Mouse (Mus musculus): Measurements from ENCODE around the gene Ccdc88c. TPM values are rescaled to one million over a fixed set of nuclear protein-coding genes. Genes with fewer than 3 reads are reported as not detected.

The Ccdc88c gene
- polyA plus RNA-seq, 1 experiment from 2014 or later: 4.8 TPM

GRCm38 (mm10) chr12:100998564-100998962, 30.3 kb downstream of the Ccdc88c start:
- H3K27ac ChIP-seq (replicated peaks; ENCODE audit: low read depth, low read length): no peak overlapping the region
- ATAC-seq (replicated peaks; ENCODE audit: insufficient number of reproducible peaks, low FRiP score, low TSS enrichment, low read depth): no peak
- no peak overlapping the region for H3K4me3 ChIP-seq (ENCODE audit: low read depth, low read length)
- H3K9me3 ChIP-seq (replicated peaks; ENCODE audit: control insufficient read depth, low read length): no peaks in the 10 kb centered on the region
- 42% methylated on average over 8 of the region's 8 CpGs for WGBS
- no peak for DNase-seq (ENCODE audit: low spot score)
- H3K9ac ChIP-seq (replicated peaks; ENCODE audit: low read length): no peak overlapping the region
- no peak overlapping the region for H3K4me2 ChIP-seq (ENCODE audit: low read depth, low read length)
- H3K36me3 ChIP-seq (replicated peaks; ENCODE audit: control insufficient read depth, insufficient read depth, low read depth, low read length): no peaks in the 10 kb centered on the region
- peaks cover 17% of the 10 kb centered on the region for H3K4me1 ChIP-seq (ENCODE audit: control insufficient read depth, insufficient read depth, low read length)
- no peaks in the 10 kb centered on the region for H3K27me3 ChIP-seq (ENCODE audit: control insufficient read depth, insufficient read depth, low read length)

DNA sequence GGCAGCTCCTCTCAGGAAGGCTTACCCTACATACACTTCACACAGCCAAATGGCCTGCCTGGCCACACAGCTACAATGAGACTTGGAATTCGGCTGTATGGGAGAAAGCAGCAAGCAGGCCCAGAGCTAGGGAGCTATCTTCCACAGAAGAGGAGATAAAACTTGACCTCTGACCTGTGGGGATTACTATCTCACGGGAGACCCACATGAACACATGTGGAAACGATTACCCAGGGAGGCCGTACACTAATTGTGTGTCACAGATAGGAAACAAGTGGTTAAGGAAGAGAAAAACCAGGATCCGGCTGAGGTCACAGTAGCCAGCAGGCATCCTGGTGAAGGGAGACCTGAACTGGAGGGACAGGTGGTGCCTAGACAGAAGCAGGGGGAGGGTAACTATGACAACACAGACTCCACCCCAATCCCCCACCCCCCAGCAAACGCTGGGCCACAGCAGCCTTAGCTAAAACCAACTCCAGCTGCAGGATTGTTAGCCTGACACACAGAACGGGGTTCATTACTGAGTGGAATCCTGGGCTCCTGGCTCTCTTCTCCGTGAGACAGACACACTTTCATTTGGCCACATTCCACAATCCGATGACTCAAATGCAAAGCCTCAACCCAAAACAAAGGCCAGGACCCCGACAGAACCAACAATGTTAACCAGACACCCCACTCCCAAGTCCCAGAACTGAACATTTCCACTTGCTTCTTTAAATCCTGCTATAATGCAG, 30.9 kb downstream of the Ccdc88c start:
- Histone ChIP-seq H3K27me3 (ENCODE audit: control insufficient read depth, insufficient read depth, low read length) (no peaks in the 10 kb centered on the region), H3K9me3 (replicated peaks; ENCODE audit: control insufficient read depth, low read length) (no peaks in the 10 kb centered on the region), H3K4me2 (ENCODE audit: low read depth, low read length) (no peak overlapping the region), H3K27ac (replicated peaks; ENCODE audit: low read depth, low read length) (no peak overlapping the region), H3K4me1 (ENCODE audit: control insufficient read depth, insufficient read depth, low read length) (peaks cover 17% of the 10 kb centered on the region), H3K9ac (replicated peaks; ENCODE audit: low read length) (no peak overlapping the region), H3K4me3 (ENCODE audit: low read depth, low read length) (no peak overlapping the region), H3K36me3 (replicated peaks; ENCODE audit: control insufficient read depth, insufficient read depth, low read depth, low read length) (no peaks in the 10 kb centered on the region)
- DNase-seq (ENCODE audit: low spot score) (peak; percentile 81), ATAC-seq (replicated peaks; ENCODE audit: insufficient number of reproducible peaks, low FRiP score, low TSS enrichment, low read depth) (peak; percentile 55)
- 7% methylated on average over 10 of the region's 10 CpGs for WGBS

- H3K9ac ChIP-seq (replicated peaks; ENCODE audit: low read length): no peak overlapping the region
- H3K27ac ChIP-seq (replicated peaks; ENCODE audit: low read depth, low read length): no peak overlapping the region
- H3K4me1 ChIP-seq (ENCODE audit: control insufficient read depth, insufficient read depth, low read length): peaks cover 17% of the 10 kb centered on the region
- no peak overlapping the region for H3K4me2 ChIP-seq (ENCODE audit: low read depth, low read length)
- H3K27me3 ChIP-seq (ENCODE audit: control insufficient read depth, insufficient read depth, low read length): no peaks in the 10 kb centered on the region
- H3K36me3 ChIP-seq (replicated peaks; ENCODE audit: control insufficient read depth, insufficient read depth, low read depth, low read length): no peaks in the 10 kb centered on the region
- no peaks in the 10 kb centered on the region for H3K9me3 ChIP-seq (replicated peaks; ENCODE audit: control insufficient read depth, low read length)
- DNase-seq (ENCODE audit: low spot score) (no peak), ATAC-seq (replicated peaks; ENCODE audit: insufficient number of reproducible peaks, low FRiP score, low TSS enrichment, low read depth) (no peak)
- WGBS: 7% methylated on average over 5 of the region's 5 CpGs
- no peak overlapping the region for H3K4me3 ChIP-seq (ENCODE audit: low read depth, low read length)
Measured at GRCm38 (mm10) chr12:100996378-100996898, 32.4 kb downstream of the Ccdc88c start.

DNA sequence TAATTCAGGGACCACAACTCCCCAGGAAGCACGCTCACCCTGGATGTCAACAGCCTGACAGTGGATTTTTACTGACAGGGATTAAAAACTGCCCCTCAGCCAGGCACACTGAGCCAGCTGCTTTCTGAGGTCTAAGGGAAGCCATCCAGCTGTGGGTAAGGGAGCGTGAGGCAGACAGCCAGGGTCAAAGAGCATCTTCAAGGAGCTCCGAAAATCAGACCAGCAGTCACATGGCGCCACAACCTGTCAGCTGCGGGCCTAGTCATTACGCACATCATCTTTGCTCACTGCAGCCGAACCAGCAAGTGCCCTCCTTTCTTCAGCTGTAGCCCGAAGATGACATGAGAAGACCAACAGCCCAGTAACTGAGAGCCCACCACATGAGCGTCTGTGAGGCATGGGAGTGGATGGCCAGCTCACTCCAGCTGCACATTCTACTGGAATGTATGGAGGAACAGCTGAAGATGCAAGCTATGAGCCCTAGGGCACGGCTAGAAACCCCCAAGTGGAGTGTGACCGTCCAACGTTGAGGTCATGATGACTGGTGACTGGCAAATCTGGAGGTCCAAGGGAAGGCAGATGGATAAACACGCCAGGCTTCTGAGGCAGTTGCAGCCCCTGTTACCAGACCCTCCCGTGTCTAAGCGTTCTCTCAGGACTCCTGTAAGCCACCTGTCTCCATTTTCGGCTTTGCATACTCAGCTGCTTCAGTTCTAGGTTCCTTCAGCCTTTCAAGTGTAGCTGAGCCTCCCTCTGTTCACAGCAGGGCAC, 33.1 kb downstream of the Ccdc88c start:
- ATAC-seq (replicated peaks; ENCODE audit: insufficient number of reproducible peaks, low FRiP score, low TSS enrichment, low read depth): no peak
- H3K9me3 ChIP-seq (replicated peaks; ENCODE audit: control insufficient read depth, low read length): no peaks in the 10 kb centered on the region
- no peaks in the 10 kb centered on the region for H3K27me3 ChIP-seq (ENCODE audit: control insufficient read depth, insufficient read depth, low read length)
- no peak overlapping the region for H3K27ac ChIP-seq (replicated peaks; ENCODE audit: low read depth, low read length)
- H3K36me3 ChIP-seq (replicated peaks; ENCODE audit: control insufficient read depth, insufficient read depth, low read depth, low read length): no peaks in the 10 kb centered on the region
- no peak overlapping the region for H3K4me2 ChIP-seq (ENCODE audit: low read depth, low read length)
- H3K4me1 ChIP-seq (ENCODE audit: control insufficient read depth, insufficient read depth, low read length): peaks cover 17% of the 10 kb centered on the region
- WGBS: 23% methylated on average over 16 of the region's 16 CpGs
- no peak overlapping the region for H3K9ac ChIP-seq (replicated peaks; ENCODE audit: low read length)
- H3K4me3 ChIP-seq (ENCODE audit: low read depth, low read length): no peak overlapping the region
- peak; percentile 38 for DNase-seq (ENCODE audit: low spot score)

DNA sequence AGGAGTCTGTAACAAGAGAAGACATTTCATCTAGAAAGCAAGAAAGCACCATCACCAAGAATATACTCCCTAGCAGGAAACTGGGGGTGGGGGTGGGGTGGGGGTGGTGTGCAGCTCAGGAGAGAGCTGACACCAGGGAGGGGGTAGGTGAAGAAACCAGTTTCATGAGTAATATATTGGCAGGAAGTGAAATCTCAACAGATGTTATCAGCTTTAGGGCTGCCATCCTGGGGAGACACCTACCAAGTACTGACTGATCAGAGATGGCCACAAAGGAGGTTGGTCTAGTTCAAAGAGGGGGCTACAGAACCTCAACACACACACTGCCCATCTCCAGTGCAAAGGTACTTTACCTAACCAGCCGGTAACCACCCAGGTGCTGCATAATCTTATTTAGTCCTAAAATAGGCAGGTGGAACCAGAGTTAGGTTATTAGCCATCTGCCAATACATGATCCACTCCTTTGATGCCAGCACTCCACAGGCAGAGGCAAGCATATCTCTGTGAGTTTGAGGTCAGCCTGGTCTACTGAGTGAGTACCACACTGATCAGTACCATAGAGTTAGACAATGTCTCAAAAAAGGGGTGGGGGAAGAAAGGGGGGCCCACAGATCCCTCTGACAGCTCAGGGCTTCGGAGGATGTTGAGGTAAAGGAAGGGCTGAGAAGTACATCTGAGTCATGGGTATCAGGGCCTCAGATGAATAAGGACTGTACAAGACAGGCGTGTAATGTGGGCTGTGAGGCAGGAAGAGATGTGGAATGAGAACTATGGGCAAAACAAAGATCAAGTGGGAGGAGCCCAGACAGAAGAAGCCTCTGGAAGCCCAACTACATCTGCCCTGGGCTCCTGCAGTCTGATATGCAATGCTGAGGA, 34.5 kb downstream of the Ccdc88c start:
- no peak overlapping the region for H3K27ac ChIP-seq (replicated peaks; ENCODE audit: low read depth, low read length)
- ATAC-seq (replicated peaks; ENCODE audit: insufficient number of reproducible peaks, low FRiP score, low TSS enrichment, low read depth) (no peak), DNase-seq (ENCODE audit: low spot score) (no peak)
- no peak overlapping the region for H3K4me3 ChIP-seq (ENCODE audit: low read depth, low read length)
- H3K9ac ChIP-seq (replicated peaks; ENCODE audit: low read length): no peak overlapping the region
- H3K4me2 ChIP-seq (ENCODE audit: low read depth, low read length): no peak overlapping the region
- H3K4me1 ChIP-seq (ENCODE audit: control insufficient read depth, insufficient read depth, low read length): peaks cover 21% of the 10 kb centered on the region
- H3K9me3 ChIP-seq (replicated peaks; ENCODE audit: control insufficient read depth, low read length): no peaks in the 10 kb centered on the region
- H3K27me3 ChIP-seq (ENCODE audit: control insufficient read depth, insufficient read depth, low read length): peaks cover 5% of the 10 kb centered on the region; the same call in 1 of the 2 replicates
- no peaks in the 10 kb centered on the region for H3K36me3 ChIP-seq (replicated peaks; ENCODE audit: control insufficient read depth, insufficient read depth, low read depth, low read length)
- WGBS: 82% methylated on average over 3 of the region's 3 CpGs

- Histone ChIP-seq H3K9ac (replicated peaks; ENCODE audit: low read length) (no peak overlapping the region), H3K4me3 (ENCODE audit: low read depth, low read length) (no peak overlapping the region), H3K9me3 (replicated peaks; ENCODE audit: control insufficient read depth, low read length) (no peaks in the 10 kb centered on the region), H3K4me2 (ENCODE audit: low read depth, low read length) (no peak overlapping the region), H3K27ac (replicated peaks; ENCODE audit: low read depth, low read length) (no peak overlapping the region), H3K4me1 (ENCODE audit: control insufficient read depth, insufficient read depth, low read length) (peaks cover 11% of the 10 kb centered on the region), H3K27me3 (ENCODE audit: control insufficient read depth, insufficient read depth, low read length) (peaks cover 9% of the 10 kb centered on the region; the same call in 1 of the 2 replicates), H3K36me3 (replicated peaks; ENCODE audit: control insufficient read depth, insufficient read depth, low read depth, low read length) (no peaks in the 10 kb centered on the region)
- DNase-seq (ENCODE audit: low spot score) (no peak), ATAC-seq (replicated peaks; ENCODE audit: insufficient number of reproducible peaks, low FRiP score, low TSS enrichment, low read depth) (no peak)
- 75% methylated on average over 3 of the region's 3 CpGs for WGBS
Measured at GRCm38 (mm10) chr12:100993146-100993545, 35.7 kb downstream of the Ccdc88c start.

GRCm38 (mm10) chr12:100992505-100992904, 36.4 kb downstream of the Ccdc88c start:
- DNase-seq (ENCODE audit: low spot score) (no peak), ATAC-seq (replicated peaks; ENCODE audit: insufficient number of reproducible peaks, low FRiP score, low TSS enrichment, low read depth) (no peak)
- no peaks in the 10 kb centered on the region for H3K9me3 ChIP-seq (replicated peaks; ENCODE audit: control insufficient read depth, low read length)
- H3K27ac ChIP-seq (replicated peaks; ENCODE audit: low read depth, low read length): no peak overlapping the region
- WGBS: 84% methylated on average over 7 of the region's 7 CpGs
- peaks cover 9% of the 10 kb centered on the region; the same call in 1 of the 2 replicates for H3K27me3 ChIP-seq (ENCODE audit: control insufficient read depth, insufficient read depth, low read length)
- no peak overlapping the region for H3K4me2 ChIP-seq (ENCODE audit: low read depth, low read length)
- peaks cover 9% of the 10 kb centered on the region for H3K4me1 ChIP-seq (ENCODE audit: control insufficient read depth, insufficient read depth, low read length)
- no peak overlapping the region for H3K4me3 ChIP-seq (ENCODE audit: low read depth, low read length)
- H3K36me3 ChIP-seq (replicated peaks; ENCODE audit: control insufficient read depth, insufficient read depth, low read depth, low read length): no peaks in the 10 kb centered on the region
- no peak overlapping the region for H3K9ac ChIP-seq (replicated peaks; ENCODE audit: low read length)
